Mouse (Mus musculus): ENCODE measurements around the gene Iqsec1.
A peak's percentile ranks its signal among the peaks of the same experiment; 100 is the strongest.

Gene Iqsec1

DNA sequence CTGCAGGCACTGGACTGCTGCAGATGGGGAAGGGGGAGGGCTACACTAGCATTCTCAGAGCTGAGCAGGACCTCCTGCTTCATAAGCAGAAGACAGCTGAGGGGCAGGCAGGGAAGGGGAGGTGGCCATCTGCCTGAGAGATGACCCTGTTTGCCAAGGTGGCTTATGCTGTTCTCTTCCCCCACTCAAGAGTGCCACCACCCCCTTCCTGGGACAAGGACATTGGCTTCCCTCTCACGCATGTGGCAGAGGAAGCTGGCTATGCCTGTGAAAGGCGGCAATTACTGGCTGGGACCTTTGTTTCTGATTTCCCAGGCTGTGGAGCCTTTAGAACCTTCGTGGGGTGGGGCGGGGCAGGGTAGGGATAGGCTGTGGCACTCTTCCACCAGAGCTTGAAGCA is 204.5 kb downstream of the Iqsec1 start:
- DNase-seq (ENCODE audit: low spot score in 2 of 2), result no peak

DNA sequence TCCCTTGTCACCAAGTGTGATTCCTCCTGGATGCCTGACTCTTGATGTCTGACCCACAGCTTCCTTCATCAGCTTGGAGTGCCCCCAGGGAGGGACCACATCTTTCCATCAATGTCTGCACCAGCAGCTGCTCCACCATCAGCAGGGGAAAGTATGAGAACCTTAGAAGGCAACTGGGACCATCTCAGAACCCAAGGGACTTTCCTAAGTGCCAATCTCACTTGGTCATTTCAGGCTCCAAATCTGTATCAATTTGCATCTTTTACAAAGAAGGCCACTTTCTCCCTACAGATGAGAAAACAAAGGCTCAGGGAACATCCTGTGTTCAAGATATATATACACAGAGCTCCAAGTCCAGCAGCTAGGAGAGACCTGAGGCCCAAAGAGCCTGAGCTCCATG is 205.3 kb downstream of the Iqsec1 start:
- DNase-seq (ENCODE audit: low spot score in 2 of 2), result no peak

DNA sequence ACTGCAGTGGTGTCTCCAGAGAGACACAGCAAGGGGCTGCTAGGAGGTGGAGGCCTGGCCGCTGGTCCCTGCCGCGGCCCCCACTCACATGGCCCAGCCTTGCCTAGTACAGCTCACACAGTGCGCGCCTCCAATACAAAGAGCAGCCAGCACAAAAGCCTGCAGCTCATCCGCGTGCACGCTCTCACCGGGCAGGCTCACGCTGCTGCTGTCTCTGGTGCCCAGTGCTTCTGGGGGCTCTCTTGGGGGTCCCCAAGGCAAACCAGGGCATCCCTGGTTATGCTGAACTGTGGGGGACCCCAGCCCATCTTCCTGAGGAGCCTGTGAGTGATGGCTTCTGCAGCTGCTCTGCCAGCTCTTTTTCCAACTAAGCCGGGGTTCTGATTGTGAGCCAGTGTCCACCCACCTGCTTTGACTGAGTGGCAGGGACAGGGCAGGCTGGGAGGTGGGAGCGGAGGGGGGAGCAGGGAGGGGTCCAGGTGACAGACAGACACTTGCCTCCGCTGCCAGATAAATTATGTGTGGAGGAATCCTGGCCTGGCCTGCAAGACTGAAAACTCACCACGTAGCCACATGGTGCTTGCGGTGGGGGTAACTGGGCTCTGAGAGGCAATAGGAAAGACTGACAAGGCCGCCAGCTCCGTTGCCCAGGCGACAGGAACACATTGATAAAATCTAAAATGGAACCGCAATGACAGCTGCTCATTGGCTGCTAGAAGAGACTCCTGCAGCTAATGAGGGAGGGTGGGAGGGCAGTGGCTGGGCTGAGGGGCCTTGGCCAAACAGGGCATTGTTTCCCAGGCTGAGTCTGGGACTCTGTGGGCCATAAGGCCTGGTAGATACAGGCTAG is 206.3 kb downstream of the Iqsec1 start:
- DNase-seq (ENCODE audit: low spot score in 2 of 2), result peak in 1 of 2 experiments; percentile 46

DNA sequence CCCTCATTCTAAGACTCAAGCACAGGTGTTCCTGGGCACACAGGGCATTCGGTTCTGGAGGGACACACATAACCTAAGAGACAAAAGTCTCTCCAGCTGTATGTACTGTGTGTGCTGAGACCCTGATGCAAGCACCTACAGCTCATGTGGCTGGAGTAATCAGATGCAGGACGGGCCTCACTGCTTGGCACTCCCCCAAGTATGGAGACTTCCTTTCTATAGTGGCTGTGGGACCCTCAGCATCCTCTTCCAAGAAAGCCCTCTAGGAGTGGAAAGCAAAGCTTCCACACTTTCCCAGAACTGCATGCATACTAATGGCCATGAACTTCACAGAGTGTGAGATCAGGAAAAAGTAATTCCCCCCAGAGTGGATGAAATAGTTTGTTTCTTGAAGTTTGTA is 208.0 kb downstream of the Iqsec1 start:
- no peak for DNase-seq (ENCODE audit: low spot score in 2 of 2)

DNA sequence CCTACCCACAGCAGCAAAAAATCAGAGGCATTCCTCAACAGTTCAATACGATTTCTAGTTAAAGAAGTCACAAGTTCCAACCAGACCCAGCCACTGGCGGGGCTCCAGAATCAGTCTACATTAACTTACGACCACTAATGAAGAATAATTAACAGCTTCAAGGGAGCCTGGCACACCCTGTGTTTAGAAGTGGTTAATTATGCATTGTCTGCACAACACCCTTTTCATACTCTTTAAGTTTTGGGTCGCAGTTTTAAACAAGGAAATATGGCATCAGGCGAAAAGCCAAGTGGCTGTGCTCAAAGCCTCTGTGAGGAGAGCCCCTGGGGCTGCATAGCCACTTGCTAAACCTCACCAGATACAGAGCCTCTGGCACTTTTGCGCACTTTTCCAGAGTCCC is 209.6 kb downstream of the Iqsec1 start:
- no peak for DNase-seq (ENCODE audit: low spot score in 2 of 2)

DNA sequence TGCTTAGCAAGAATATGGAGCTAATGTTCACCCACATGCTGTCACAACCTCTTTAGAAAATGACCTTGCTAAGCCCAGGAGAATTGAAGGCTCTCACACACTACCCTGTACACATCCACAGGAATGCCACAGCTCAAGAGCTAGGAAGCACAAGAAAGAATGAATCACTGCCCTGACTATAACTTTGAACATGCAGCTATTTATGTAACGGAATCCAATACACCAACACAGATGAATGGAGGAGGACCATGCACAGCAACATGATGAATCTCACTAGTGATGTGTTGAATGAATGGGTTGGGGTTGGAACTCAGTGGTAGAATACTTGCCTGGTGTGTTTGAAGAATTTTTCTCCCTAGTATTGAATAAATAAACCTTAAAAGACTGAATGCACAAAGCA is 211.2 kb downstream of the Iqsec1 start:
- DNase-seq (ENCODE audit: low spot score in 2 of 2), result no peak

DNA sequence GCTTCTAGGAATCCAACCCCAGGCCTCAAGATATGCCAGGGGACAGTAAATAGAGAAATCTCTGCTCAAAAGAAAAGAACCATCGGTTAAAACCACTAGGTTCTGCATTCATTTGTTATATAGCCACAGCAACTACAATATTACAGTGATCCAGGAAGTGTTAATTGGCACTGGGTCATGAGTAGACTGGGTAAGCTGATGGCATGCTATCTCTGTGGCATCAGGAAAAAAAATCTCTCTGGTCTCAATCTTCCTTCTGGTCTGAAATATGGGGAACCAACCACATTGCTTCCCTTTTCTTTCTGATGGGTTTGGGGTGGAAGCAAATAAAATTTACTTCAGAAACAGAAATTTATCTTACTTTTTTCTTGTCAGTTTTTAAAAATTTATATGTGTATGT is 212.9 kb downstream of the Iqsec1 start:
- DNase-seq (ENCODE audit: low spot score in 2 of 2), result no peak

DNA sequence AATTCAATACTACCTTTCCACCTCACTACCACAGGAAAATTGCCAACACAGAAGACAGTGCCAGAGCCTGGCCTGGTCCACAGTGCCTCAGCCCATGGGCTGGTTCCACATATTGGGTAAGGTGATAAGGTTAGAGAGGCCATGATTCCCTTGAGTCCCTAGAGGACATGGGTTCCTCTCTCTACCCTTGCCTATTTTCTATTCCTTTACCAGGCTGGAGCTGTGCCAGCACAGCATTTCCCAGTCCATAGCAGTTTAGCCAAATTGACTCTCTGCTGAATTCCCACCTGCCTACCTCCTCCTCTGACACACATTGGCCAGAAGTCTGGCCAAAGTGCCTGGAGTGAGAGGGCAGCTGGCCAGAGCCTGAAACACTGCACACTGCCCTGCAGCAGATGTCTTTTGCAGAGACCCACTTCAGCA is 214.7 kb downstream of the Iqsec1 start:
- no peak for DNase-seq (ENCODE audit: low spot score in 2 of 2)

DNA sequence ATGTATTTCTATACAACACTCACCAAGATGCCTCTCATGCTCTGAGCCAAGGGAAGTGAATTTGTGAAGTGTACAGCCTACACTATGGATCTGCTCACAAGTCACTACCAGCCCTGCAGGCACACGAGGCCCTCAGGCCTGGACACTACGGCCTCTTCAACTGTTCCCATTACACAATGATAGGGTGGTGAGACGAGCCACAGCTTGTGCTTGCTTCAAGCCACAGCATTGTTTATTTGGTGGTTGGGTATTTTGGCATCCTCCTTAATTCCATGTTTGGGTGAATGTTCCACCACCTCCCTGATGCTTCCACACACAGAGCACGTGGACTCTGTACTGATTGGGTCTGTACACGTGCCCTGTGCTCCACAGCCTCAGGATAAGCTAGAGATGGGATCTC is 216.4 kb downstream of the Iqsec1 start:
- no peak for DNase-seq (ENCODE audit: low spot score in 2 of 2)

DNA sequence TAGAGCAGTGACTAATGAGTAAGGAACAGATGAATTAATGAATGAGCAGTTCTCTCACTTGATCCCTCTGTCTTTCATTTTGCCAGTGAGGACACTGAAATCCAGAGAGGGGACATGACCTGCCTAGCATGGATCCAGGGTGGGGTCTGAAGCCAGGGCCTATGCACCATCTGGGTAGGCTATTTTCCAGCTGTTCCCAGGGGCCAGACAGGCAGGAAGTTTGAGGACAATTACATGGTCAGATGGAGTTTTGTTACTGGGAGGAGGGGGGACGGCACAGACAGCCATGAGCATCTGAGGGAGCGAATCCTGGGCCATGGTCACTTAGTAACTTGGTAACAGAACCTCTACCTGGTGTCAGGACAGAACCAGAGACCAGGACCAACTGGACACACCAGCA is 220.0 kb downstream of the Iqsec1 start:
- no peak for DNase-seq (ENCODE audit: low spot score in 2 of 2)

DNA sequence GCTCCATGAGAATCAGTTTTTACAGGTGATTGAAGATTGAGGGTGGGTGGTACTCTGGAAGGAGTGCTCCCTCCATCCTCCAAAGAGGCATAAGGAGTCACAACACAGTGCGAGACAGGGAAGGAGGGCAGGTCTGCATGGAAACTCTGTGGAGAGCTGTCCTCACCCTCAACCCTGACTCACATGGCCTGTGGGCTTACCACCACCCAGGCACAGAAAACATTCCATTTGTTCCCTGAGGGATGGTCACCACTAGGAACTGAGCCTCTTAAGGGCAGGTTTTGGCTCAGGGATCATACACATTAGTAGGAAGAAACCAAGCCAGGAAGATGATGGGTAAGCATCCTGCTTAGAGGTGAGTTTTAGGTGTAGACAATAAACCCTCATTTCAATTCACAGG is 220.6 kb downstream of the Iqsec1 start:
- no peak for DNase-seq (ENCODE audit: low spot score in 2 of 2)

DNA sequence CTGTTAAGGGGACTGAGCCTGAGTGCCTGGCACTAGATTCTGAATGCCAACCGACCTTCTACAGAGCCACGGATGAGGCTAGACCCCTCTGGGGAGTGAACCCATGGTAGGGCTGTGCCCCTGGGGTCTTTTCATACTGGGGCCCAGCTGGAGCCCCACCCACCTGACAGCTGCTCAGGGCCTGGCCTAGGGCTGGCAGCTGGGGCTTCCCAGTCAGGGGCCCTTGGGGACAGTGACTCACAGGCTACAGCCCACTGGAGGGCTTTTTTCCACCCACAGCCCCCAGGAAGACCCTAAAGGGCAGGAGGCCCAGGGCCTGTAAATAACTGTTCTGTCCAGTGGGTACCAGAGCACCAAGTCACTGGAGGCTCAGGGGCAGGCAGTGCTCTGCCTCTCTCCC is 223.7 kb downstream of the Iqsec1 start:
- no peak for DNase-seq (ENCODE audit: low spot score in 2 of 2)

DNA sequence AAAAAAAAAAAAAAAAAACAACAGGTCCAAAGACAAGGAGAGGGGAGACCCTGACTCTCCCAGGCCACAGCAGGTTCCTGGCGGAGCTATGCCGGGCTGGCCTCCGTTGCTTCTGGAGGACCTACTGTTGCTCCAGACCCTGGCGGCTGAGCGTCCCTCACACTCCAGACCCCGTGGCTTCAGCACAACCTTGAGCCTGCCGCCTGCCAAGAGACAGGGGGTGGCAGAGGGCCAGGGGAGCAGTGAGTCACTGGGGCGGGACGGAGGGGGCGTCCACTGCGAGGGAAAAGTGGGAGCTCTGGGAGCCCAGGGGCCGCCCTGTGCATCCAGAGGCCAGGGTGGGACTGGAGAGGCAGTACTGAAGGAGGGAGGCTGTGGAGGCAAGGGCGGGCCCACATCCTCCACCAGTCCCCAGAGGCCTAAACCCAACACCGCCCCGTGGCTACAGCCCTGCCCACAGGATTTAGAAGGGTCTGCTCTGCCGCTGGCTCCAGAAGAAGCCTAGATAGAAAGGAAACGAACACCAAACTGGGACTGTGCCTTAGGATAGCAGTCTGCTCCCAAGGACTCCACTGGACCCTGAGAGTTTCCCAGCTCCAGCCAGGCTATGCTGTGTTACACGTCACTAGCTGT is 224.4 kb downstream of the Iqsec1 start:
- DNase-seq (ENCODE audit: low spot score in 2 of 2), result no peak

DNA sequence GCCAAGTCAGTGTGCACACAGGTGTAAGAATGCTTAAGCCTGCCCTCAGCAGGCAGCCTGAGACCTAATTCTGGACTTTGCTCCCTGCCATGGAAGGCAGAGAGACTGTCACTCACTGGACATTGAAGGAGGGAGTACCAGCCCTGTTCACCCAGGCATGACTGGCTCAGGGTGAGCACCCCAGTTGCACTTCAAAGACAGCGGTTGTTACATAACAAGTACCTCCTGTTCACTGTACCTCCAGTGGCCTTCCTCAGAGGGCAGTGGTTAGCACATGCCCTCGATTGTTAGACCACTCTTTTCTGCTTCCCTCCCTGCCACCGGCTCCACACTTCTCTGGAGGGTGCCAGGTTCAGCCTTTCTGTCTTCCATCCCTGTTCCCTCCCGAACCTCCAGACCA is 225.2 kb downstream of the Iqsec1 start:
- no peak for DNase-seq (ENCODE audit: low spot score in 2 of 2)

DNA sequence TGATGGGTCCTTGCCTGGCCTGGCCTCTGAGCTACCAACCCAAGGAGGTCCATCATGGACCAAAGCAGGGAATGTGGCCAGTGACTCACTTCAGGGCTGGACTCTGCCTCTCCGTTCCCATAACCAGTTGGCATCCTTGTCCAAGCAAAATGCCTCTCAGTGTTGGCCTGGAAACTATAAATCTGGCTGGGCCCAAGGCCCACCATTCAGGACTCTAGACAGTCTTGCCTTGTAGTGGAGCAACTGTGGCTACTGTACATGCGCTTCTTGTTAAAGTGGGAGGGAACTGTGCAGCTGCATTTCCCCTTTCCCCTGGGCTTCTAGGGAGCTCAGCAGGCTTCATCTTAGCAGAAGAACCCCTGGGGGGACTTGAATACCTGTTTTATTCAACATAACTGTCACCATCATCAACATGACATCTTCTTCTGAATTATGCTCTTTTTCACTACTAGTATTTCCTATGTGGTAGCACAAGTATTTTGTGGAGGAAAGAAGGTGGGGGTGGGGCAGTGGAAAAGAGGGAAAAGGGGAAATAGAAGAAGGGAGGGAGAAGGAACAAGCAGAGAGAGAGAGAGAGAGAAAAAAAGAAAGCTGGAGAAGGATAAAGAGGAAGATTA is 226.3 kb downstream of the Iqsec1 start:
- no peak for DNase-seq (ENCODE audit: low spot score in 2 of 2)

DNA sequence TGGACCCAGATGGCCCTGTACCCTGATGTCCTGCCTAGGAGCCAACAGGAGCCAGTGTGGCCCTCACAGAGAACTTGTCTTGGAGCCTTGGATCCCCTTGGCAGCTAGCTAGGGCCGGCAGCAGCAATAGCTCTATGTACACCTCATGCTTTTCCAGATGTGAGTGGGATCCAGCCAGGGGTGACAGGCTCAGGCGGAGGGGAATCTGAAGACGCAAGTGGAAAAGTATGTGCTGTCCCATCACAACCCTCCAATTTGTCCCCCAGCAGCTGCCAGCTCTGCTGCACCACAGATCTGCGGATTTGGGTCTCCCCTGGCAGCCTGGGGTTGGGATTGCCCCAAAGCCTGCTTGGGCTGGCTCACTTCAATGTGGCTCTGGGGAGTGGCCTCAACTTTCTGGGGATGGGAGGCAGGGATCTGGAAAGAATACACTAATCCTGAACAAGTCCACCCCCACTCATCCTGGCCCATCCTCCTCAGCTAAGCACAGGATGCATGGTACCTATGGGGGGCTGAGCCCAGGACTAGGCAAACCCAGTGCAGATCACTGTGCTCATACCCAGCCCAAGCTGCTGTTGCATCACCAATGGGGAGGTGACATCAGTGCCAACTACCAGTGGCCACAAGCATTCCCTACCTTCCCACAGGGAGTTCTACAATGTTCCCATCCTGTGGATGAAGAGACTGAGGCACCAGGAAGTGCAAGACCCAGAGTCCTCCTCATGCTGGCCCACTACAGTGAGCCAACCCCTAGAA is 227.0 kb downstream of the Iqsec1 start:
- no peak for DNase-seq (ENCODE audit: low spot score in 2 of 2)

DNA sequence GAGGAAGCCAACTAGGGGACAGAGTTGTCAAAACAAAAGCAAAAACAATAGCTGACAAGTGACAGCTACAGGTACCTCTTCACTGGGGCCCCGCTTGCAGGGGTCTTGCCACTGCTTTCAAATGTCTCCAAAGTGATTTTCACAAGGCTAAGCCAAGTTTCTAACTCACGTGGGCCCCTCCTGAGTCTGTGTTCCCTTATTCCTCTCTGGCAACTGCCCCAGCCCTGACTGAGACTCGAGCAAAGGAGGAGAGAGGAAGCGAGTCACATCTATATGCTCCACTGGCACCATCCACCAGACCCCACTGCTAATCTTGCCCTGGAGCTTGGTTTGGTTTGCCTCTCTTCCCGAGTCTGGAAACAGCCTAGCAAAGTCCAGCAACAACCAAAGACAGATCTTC is 227.6 kb downstream of the Iqsec1 start:
- no peak for DNase-seq (ENCODE audit: low spot score in 2 of 2)

DNA sequence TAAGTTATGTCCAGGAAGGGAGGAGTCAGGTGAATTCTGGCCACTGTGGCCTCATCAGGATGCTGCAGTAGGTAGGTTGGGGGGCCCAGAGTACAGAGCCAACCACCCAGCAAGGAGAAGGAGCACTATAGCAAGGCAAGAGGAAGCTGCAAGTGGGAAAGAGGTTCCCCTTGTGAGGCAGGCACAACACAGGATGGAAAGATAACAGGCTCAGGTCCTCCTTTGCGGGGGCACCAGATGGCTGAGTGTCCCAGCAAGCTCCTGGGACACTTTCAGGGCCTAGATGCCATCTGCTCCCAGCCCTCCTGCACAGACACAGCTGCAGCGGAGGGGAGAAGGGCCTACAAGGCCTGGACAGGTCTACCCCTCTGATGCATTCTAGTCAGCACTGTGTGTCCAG is 228.7 kb downstream of the Iqsec1 start:
- no peak for DNase-seq (ENCODE audit: low spot score in 2 of 2)

DNA sequence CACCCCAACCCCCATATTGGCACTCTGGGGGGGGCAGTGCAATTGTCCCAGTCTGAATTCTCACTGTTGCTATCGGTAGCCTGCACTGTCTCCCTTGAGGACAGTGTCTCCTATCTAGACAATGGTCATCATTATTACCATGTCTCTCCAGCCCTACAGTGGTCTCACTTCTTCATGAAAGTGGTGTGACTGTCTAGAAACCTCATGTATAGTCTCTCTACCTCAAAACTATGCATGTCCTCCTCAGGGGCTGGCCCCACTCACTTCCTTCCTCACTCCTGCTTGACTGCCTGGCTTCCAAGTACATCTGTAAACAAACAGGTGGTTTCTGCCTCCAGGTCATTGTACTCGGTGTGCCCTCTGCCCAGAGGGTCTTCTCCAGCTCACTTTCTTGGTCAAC is 230.3 kb downstream of the Iqsec1 start:
- no peak for DNase-seq (ENCODE audit: low spot score in 2 of 2)

DNA sequence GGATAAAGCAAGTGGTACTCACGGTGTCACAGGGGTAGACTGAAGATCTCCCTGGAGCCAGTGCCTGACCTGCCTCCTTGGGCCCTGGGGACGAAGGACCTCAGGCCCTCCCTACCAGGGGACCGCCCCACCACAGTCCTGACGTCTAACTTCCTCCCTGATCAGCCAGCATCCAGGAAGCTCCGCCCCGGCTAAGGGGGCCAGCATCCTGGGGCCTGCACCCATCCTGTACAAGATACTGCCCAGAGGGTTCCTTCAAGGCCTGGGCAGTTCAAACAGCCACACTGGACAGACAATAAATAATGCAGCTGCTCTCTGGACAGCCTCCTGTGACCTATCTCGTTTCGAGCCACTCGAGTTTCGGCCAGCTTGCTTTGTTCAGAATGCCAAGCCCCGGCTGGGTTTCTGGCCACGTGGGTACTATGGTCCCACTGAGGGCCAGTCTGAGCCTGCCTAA is 231.0 kb downstream of the Iqsec1 start:
- DNase-seq (ENCODE audit: low spot score in 2 of 2), result no peak

DNA sequence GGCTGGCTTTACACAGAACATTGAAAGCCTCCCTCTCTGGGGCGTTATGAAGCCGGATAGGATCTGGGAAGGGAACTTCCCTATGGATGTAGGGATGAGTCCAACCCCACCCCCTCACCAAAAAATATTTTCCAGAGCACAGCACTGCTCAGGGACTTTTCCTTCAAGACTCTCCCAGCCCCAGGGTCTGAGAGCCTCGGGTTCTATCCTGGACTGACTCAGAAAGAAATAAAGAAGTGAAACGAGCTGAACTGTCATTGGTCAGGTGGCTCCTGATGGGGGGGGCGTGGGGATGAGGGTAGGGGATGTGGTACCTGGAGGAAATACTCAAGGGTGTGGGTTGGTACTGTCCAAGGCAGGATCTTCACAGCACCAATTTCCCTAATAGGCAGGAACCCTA is 231.9 kb downstream of the Iqsec1 start:
- DNase-seq (ENCODE audit: low spot score in 2 of 2), result no peak

DNA sequence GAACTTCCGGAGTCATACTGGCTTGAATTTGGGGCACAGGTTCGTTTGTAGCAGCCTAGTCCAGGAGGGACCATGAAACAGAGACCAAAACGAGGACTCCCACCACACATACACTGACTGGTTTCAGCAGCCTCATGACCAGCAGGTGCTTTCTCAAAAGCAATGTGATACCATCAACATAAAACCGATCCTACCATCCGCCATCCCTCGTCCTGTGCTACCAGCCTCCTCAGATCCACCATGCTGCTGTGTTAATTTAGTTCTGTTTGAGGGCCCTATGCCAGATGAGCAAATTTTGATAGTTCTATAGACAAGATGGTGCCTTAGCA is 232.9 kb downstream of the Iqsec1 start:
- no peak for DNase-seq (ENCODE audit: low spot score in 2 of 2)
